Mouse (Mus musculus): ENCODE data around the gene Lactb.
"Not testable (repeated sequence)": the region's sequence is repeated elsewhere in the genome, so short reads cannot be mapped to it uniquely, and the experiment has no call there.

Lactb gene

DNA sequence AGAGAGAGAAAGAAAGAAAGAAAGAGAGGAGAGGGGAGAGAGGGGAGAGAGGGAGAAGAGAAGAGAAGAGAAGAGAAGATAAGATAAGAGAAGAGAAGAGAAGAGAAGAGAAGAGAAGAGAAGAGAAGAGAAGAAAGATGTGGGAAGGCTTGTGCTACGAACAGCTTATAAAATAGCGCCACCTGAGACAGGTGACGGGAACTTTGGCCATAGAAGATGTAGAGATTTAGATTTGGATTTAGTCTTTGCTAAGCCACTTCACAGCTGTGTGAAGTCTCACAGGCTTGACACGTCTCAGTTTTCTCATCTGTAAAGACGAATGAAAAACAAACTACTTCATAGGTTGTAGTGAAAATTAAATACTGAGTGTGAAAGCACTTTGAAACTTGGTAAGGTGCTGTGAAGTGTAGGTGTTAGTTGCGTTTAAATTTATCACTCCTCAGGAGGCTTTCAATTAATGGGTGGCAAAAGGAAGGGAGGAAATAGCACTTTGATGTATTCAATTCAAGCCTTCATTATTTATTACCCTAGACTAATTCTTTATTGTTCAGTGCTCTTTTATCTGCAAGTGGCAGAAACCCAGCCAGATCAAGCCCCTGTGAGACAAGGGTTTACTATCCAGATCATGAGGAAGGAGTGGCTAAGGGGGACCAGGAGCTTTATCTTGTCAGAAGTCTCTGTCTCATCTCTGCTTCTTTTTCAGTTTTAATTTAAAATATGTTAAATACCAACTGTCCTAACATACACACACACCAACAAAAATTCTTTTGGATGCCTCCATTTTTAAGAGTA, 54.6 kb downstream of the Lactb start:
- in situ Hi-C loops (cut with MboI, MseI): no loop called here

DNA sequence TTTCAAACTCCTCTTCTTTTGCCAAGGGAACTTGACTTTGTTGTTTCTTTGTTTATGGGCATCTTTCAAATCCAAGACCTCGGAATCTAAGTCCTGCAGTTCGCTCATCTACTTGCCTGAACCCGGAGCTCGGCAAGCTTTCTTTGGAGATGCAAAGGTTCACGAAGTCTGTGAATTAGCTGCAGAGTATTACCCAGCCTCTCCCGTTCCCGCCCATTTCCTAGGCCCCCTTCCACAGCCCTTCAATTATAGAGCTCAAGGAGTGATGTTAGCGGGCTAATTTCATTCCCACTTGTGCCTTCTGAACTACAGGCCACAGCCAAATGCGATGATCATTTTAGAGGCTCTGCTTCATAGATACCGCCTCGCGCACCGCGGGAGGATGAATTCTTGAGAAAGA, 55.3 kb downstream of the Lactb start:
- in situ Hi-C loops (cut with MboI, MseI): no loop called here

DNA sequence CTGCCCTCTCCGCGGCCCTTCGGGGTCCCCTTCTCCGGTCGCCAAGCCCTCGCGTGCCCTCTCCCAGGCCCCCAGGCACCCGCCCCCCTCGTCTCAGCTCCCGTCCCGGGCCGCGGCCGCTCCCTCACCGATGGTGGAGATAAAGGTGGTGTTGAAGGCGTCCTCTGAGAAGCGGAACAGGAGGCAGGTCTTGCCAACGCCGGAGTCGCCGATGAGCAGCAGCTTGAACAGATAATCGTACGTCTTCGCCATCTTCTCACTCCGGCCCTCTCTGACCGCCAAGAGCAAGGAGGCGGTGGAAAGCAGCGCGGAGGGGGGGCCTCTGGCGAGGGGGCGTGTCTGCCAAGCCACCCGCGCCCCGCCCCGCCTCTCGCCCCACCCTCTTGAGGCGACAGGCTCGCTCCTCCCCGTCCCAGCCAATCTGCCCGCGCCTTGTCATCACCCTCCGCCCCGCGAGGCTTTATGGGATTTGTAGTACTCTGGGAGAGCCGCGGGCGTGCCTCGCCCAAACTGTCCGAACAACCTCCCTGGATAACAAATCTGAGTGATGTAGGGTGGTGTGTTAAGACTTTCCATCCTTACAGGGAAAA, 55.8 kb downstream of the Lactb start, which contains the start of gene Rab8b:
TSS of gene Rab8b (minus strand) at position 306 of the 590 bp plus-strand sequence.
- in situ Hi-C loops (cut with MboI, MseI): no loop called here

DNA sequence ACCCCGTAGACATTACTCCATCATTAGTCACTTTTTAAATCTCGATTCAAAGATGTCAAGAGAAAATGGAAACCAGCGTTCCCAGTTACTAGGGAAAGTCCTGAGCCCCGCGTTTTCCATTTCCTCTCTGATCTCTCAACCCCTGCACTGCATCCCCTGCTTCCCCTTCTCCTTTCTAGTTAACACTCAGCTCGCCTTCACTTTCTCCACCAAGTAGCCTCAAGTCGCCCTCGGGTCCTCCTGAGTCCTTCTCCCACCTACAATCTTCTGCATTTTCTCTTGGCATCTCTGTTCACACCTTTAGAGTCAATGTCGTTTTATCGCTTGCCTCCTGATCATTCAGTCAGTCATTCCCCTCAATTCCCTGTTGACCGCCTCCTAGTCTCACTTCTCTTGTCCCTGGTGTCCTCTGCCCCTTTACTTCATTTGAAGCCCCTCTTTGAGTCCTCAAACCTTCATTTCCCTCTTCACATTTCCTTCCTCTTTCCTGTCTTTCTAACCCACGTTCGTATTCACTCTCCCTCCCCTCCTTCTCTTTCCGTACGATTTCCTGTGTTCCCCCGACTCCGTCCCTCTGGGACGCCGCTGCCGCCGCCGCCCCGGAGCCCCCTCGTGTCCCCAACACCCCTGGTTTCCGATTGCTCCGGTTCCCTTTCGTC, 56.5 kb downstream of the Lactb start:
- in situ Hi-C loops (cut with MboI, MseI): no loop called here

DNA sequence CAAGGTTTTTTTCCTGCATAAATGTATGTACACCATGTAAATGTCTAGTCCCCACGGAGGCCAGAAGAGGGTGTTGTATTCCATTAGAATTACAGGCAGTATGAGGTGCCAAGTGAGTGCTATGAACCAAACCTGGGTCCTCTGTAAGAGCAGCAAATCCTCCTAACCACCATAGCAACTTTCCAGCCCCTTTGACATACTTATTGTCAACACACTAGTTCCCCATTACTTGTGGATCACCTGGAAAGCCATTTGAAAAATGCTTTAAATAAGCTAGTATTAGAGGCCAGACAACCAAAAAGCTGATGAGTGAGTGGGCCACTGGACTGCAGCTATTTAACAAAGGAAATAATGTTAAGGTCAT, 57.4 kb downstream of the Lactb start:
- in situ Hi-C loops (cut with MboI, MseI): no loop called here

DNA sequence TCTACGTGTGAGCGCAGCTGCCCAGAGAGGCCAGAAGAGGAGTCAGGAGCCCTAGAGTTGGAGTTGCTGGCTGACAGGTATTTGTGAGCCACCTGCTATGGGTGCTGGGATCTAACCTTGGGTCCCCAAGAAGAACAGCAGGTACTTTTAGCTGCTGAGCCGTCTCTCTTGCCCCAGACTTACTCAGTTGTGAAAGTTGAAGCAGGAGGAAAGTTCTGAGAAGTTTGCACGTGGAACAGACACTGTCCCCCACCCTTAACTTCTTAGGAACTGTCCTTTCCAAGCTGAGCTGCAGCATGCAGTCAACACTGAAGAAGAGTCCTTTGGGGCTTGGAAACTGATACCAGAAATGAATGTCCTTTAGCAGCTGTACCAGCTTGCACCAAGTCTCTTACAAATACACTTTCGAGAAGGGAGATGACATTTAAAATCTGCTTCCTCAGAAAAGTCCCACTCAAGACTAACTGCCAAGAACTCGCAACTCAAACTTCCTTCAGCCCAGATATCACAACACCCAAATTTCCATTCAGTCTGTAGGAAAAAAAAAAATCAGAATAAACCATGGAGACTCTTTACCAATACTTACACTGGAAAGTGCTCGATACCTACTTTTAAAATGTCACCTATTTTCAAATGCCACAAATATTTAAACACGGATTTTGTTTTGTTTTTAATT, 57.9 kb downstream of the Lactb start:
- in situ Hi-C loops (cut with MboI, MseI): no loop called here

DNA sequence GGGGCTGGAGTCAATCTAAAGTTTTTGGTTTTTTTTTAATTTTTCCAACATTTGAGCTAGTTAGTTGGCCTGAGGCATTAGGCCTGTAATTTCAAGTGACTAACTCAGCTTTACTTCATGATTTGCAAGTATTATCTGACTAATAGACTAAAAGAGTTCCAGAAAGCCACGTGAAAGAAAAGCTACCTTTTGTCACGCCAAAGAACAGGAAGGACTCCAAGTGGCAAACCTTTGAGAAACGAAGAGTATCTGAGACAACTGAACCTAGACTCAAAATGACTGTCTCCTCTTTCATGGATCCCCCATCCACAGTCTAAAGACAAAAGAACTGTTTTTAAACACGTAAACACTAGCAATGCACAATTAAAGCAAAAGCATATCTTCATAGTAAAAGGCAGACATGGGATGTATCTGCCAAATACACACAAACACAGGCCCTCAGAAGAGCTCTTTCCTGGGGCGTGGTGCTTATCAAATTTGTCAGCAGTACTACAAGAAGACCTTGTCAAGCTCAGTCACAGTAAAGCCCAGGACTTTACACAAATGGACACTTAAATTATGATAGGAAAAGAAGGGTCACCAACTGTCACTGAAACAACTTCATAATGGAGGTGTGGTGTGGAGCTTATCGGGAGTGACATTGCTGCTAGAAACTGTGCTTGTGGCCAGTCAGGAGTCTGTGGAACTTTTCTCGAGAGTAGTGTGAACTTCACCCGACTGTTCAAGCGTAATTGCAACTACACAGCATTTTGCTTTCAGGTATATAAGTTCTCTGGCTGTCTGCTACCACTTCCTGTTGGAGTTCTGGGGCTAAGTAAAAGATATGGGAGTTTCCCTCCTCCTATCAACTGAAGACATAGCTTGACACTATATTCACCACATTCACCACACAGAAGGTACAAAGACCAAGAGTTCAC, 59.2 kb downstream of the Lactb start:
- in situ Hi-C loops (cut with MboI, MseI): no loop called here

DNA sequence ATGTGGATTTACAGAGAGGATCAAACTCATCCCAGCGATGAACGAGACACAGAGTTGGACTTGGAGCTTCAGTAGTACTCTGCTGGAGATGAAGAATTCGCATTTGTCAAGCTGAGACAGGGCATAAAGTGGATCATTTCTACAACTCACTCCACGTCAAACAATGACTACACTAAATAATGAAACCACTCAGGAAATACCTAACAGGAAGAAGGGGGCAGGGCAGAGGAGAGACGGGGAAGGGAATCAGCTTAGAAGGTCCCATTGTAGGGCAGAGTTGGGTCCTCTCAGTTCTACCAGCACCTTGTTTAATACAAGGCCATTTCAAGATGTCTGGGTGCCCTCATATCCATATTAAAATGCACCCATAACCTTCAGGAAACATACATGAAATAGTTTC, 59.9 kb downstream of the Lactb start:
- in situ Hi-C loops (cut with MboI, MseI): no loop called here

DNA sequence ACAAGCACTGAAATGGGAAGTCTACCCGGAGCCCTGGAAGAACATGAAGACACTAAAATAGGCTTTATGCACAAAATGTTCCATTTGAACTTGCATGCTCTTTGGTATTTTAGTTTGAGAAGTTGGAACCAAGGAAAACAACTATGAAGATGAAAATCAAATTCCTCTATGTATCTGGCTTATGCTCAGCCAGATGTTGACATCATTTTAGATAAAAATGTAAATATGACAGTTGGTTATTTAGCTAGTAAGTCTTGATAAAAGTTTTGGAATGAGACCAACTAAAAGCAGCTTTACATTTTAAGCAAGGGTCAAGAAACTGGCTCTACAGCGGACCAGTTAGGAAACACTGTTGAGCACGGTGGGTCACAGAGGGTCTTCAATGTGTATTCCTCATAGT, 60.7 kb downstream of the Lactb start:
- in situ Hi-C loops (cut with MboI, MseI): no loop called here

DNA sequence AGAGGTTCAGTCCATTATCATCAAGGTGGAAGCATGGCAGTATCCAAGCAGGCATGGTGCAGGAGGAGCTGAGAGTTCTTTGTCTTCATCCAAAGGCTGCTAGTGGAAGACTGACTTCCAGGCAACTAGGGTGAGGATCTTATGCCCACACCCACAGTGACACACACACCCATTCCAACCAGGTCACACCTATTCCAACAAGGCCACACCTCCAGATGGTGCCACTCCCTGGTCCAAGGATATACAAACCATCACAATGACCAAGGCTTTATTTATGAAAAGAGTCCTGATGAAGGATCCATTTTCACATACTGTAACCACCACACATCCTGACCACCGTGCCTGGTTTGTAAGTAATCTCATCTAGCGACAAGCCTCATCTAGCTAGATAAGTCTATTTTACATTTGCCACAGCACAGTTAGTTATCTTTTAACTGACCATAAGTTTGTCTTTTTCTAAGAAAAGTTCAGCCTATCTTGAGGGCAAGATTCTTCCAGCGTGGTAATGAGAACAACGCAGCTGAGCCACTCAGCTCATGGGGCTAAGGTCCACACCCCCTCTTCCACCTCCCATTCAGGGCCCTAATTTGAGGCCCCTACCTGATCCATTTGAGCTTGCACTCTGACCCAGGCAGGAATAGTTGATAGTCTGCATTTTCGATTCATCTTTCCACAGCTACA, 61.9 kb downstream of the Lactb start:
- in situ Hi-C loops (cut with MboI, MseI): not testable (repeated sequence)

DNA sequence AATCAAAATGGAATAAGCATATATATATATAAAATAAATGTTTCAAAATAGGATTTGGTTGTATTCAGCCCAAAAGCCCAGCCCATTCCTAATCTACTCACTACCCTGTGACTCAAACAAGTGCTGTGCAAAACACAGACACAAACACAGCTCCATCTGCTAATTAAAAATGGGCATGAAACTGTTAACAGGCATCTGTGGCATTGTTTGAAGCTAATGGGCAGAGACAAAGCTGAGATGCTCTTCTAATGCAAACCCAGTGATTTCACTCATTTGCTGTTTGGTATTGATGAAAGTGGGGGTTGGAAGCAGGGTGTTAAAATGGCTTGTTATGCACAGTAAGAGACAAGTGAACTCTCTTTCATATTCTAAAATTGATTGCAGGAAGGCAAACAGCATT, 63.0 kb downstream of the Lactb start:
- in situ Hi-C loops (cut with MboI, MseI): no loop called here

DNA sequence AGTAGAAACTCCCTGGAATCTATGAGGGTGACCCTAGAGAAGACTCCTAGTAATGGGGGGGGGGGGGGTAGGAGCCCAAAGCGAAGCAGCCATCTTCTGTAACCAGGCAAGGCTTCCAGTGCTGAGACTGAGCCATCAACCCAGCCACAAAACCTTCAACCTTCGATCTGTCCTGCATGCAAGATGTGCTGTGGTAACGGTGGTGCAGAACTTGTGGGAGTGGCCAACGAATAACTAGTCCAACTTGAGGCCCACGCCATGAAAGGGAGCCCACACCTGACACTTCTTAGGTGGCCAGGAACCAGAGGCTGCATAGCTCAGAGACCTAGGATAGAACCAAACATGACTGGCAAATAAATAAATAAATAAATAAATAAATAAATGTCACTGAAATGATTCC, 64.6 kb downstream of the Lactb start:
- in situ Hi-C loops (cut with MboI, MseI): no loop called here

DNA sequence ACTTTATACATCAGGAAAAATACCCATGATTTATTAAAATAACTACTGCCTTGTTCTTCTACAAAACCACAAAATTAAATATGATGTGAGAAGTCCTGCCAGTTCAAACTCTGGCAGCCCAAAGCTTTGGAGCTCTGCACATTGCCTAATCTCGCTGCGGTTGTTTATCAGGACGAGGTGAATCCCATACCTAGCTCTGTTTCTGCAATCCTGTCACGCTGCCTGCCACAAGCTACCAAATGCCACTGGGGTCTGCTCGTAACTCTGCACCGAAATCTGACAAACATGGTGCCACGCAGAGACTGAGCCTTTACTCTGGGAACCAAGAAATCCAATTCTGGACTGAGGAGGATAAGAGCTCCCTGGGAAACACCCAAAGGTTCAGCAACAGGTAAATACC, 65.4 kb downstream of the Lactb start:
- in situ Hi-C loops (cut with MboI, MseI): no loop called here

DNA sequence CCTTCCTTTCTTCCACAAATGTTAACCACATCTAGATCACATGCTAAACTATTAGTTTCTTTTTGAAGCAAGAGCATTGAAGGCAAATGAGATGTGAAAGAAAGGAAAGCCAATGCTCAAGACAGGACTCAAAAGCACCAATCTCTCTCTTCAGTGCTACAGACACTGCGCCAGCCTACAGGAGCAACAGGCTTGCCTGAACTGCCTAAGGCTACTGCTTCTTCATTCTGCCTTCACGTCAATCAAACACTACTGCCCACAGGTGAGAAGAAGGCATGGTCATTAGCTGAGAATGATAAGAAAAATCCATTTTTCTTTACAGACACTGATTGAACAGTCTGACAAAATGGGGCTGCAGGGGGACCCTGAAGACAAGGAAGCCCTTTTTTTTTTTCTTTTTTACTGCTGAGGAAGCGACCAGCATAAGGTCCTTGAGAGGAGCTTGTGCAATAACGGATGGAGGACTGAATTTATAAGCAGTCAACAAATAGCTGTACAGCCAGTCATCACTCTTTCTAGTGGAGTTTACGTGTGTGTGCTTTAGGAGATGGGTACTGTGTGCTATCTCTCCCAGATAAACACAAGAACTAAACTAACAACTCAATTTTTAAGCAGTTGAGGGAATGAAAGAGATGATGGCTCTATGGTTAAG, 67.4 kb downstream of the Lactb start:
- in situ Hi-C loops (cut with MboI, MseI): no loop called here

DNA sequence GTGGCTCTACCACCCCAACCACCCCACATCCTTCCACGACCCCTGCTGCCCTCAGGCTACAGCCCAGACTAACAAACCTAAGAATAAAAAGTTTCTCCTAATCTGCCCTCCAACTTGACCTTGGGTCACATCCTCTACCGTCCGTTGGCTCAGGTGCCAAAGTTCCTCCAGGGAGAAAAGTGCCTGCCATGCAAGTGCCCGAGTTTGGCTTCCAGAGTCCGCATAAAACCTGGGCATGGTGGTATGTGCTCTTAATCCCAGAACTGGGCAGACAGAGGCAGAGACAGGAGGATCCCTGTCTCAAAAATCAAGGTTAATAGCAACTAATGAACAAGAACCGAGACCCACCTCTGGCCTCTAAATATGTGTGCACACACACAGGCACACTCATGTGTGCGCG, 68.2 kb downstream of the Lactb start:
- in situ Hi-C loops (cut with MboI, MseI): no loop called here

DNA sequence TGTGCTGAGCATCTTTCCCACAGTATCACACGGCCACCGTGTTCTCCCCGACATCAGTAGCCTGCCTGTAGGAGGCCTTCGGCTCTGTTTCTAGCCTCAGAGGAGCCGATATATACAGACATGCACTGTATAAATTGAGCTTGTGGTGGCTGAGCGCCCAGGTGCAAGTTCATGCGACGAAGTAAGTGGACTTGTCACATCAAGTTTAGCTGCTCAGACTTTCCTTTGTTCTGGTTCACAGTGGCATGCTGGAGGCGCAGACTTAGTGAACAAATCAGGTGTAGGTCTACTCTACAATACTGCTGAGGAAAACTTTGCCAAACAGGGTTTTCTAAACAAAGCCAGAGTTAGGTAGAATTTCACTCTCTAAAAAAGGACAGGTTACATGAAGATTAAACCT, 69.3 kb downstream of the Lactb start:
- in situ Hi-C loops (cut with MboI, MseI): no loop called here
